Mouse (Mus musculus) MEL (cell line): ENCODE measurements around the gene Anxa9. TPM values are rescaled to one million over a fixed set of nuclear protein-coding genes. Genes with fewer than 3 reads are reported as not detected.
A peak's percentile ranks its signal among the peaks of the same experiment; 100 is the strongest.

Experiments used
- CHD1 ChIP-seq: IDR thresholded peaks from 2 replicates; pipeline ENCODE4 v1.6.1; 2012; ENCODE audit warnings: low read depth, mild to moderate bottlenecking, inconsistent platforms, low read length, improper control_type of control experiment
- E2F4 ChIP-seq: IDR thresholded peaks from 2 replicates; pipeline ENCODE4 v1.6.1; 2011; ENCODE audit warnings: low read depth, low read length, improper control_type of control experiment, borderline replicate concordance
- MAFK ChIP-seq: IDR thresholded peaks from 2 replicates; pipeline ENCODE4 v1.6.1; 2011; ENCODE audit warnings: low read depth, mild to moderate bottlenecking, low read length, improper control_type of control experiment, borderline replicate concordance
- MAZ ChIP-seq: IDR thresholded peaks from 2 replicates; pipeline ENCODE4 v1.6.1; 2012; ENCODE audit warnings: low read depth, mild to moderate bottlenecking, inconsistent platforms, low read length, improper control_type of control experiment
- MXI1 ChIP-seq: IDR thresholded peaks from 2 replicates; pipeline ENCODE4 v1.6.1; 2011; ENCODE audit warnings: mild to moderate bottlenecking, low read depth, low read length, improper control_type of control experiment
- MYB ChIP-seq: IDR thresholded peaks from 2 replicates; pipeline ENCODE4 v1.6.1; 2011; ENCODE audit warnings: mild to moderate bottlenecking, low read depth, low read length, improper control_type of control experiment
- MYC ChIP-seq: IDR thresholded peaks from 2 replicates; pipeline ENCODE4 v1.6.1; 2011; ENCODE audit warnings: low read depth, mild to moderate bottlenecking, low read length, improper control_type of control experiment, moderate library complexity
- NRF1 ChIP-seq: IDR thresholded peaks from 2 replicates; pipeline ENCODE4 v1.6.1; 2014; ENCODE audit warnings: low read depth, mild to moderate bottlenecking, inconsistent platforms, low read length, improper control_type of control experiment, moderate library complexity; ENCODE audit not compliant: poor library complexity, insufficient read depth, severe bottlenecking
- POLR2A ChIP-seq, 2 experiments: IDR thresholded peaks; 2 replicates each; pipeline ENCODE4 v1.6.1; 2011 to 2012; ENCODE audit warnings: low read length in 2 of 2, mild to moderate bottlenecking in 2 of 2, control low read depth in 1 of 2, improper control_type of control experiment in 1 of 2, low read depth in 1 of 2, moderate library complexity in 1 of 2; ENCODE audit not compliant: control insufficient read depth in 1 of 2, insufficient read depth in 1 of 2, poor library complexity in 1 of 2
- RCOR1 ChIP-seq: IDR thresholded peaks from 2 replicates; pipeline ENCODE4 v1.6.1; 2012; ENCODE audit warnings: low read depth, mild to moderate bottlenecking, inconsistent platforms, low read length, improper control_type of control experiment
- TCF12 ChIP-seq: IDR thresholded peaks from 2 replicates; pipeline ENCODE4 v1.6.1; 2014; ENCODE audit warnings: low read depth, mild to moderate bottlenecking, inconsistent platforms, low read length, improper control_type of control experiment, moderate library complexity
- USF1 ChIP-seq: IDR thresholded peaks from 2 replicates; pipeline ENCODE4 v1.6.1; 2014; ENCODE audit warnings: low read depth, mild to moderate bottlenecking, inconsistent platforms, low read length, improper control_type of control experiment, moderate library complexity
- USF2 ChIP-seq, 2 experiments: IDR thresholded peaks; 2 replicates each; pipeline ENCODE4 v1.6.1; 2011 to 2012; ENCODE audit warnings: improper control_type of control experiment in 2 of 2, low read length in 2 of 2, borderline replicate concordance in 1 of 2, inconsistent platforms in 1 of 2, low read depth in 1 of 2, mild to moderate bottlenecking in 1 of 2; ENCODE audit not compliant: insufficient read depth in 1 of 2
- ZC3H11A ChIP-seq: IDR thresholded peaks from 2 replicates; pipeline ENCODE4 v1.6.1; 2012; ENCODE audit warnings: low read depth, mild to moderate bottlenecking, inconsistent platforms, low read length, improper control_type of control experiment
- ZMIZ1 ChIP-seq: IDR thresholded peaks from 2 replicates; pipeline ENCODE4 v1.6.1; 2012; ENCODE audit warnings: low read depth, mild to moderate bottlenecking, inconsistent platforms, low read length, improper control_type of control experiment, moderate library complexity
- polyA plus RNA-seq, 2 experiments: library from polyadenylated mRNA; stranded (reverse) in 1 of 2; unstranded in 1 of 2; fragments of >175 nt in 1 of 2; fragments of >200 nt in 1 of 2; gene quantifications; 2 replicates each; pipeline versions ENCODE4 v1.2.1 to v1.2.4; 2012; ENCODE audit warnings: low replicate concordance in 2 of 2, low read depth in 1 of 2; ENCODE audit not compliant: insufficient read length in 2 of 2, insufficient read depth in 1 of 2, missing spikeins in 1 of 2
- total RNA-seq: library from RNA; depleted of rRNA; stranded (reverse); fragments of 300-350 nt; gene quantifications from 2 replicates; pipeline ENCODE4 v1.2.3, GENCODE M21; 2012; rRNA removed

Gene Anxa9
- total and polyA plus RNA-seq, 3 experiments = 7.7 to 33.9 TPM; not detected in 1

GRCm38 (mm10) chr3:95246465-95247231 is 60.3 kb downstream of the Anxa9 start (continued):
- TF ChIP-seq ZC3H11A = peak; percentile 20; the same call in 1 of the 2 replicates
- TF ChIP-seq MYB = peak; percentile 52
- no peak for TF ChIP-seq USF1
- no peak for TF ChIP-seq CHD1
- peak; percentile 74 for TF ChIP-seq MAZ
- TF ChIP-seq NRF1 = no peak; the same call in 1 of the 2 replicates
- no peak for TF ChIP-seq USF2 (IDR thresholded peaks at IDR 0.05; ENCODE audit: borderline replicate concordance in 1 of 2, insufficient read depth in 1 of 2, low read depth in 1 of 2, low read length in 2 of 2)
- TF ChIP-seq POLR2A (IDR thresholded peaks at IDR 0.05; ENCODE audit: control insufficient read depth in 1 of 2, insufficient read depth in 1 of 2, low read depth in 1 of 2, low read length in 2 of 2, poor library complexity in 1 of 2) = peak in 1 of 2 experiments; percentile 63; a peak in 2 of 4 replicates
- 0 out of 2 replicates have a peak, but pooled peaks have one; percentile 14 for TF ChIP-seq E2F4
- peak; percentile 88; the same call in 1 of the 2 replicates for TF ChIP-seq MXI1
- TF ChIP-seq TCF12 = peak; percentile 74
- TF ChIP-seq ZMIZ1 = no peak
- TF ChIP-seq RCOR1 = peak; percentile 21
- TF ChIP-seq MAFK = peak; percentile 98
- TF ChIP-seq MYC = 0 out of 2 replicates have a peak, but pooled peaks have one; percentile 68

Other genes starting within 250 kb of the Anxa9 start
- gene Pip5k1a, start 200.2 kb downstream of the Anxa9 start, total RNA-seq = 47.7 and 48.6 TPM in 2 replicates
- gene Pip5k1a, start 200.2 kb downstream of the Anxa9 start, polyA plus RNA-seq = 100 to 1,000 TPM; 103 to 322 TPM
- 117 and 128 TPM in 2 replicates for gene Vps72, start 196.2 kb downstream of the Anxa9 start, total RNA-seq
- 100 to 1,000 TPM; 266 to 416 TPM for gene Vps72, start 196.2 kb downstream of the Anxa9 start, polyA plus RNA-seq
- gene Tmod4, start 182.7 kb downstream of the Anxa9 start, total RNA-seq = 1.6 and 3.1 TPM in 2 replicates
- gene Tmod4, start 182.7 kb downstream of the Anxa9 start, polyA plus RNA-seq = 1 to 10 TPM in 1 of 2 experiments, not detected in 1; 5.4 TPM
- 71.8 and 93.1 TPM in 2 replicates for gene Scnm1, start 173.2 kb downstream of the Anxa9 start, total RNA-seq
- gene Scnm1, start 173.2 kb downstream of the Anxa9 start, polyA plus RNA-seq = 100 to 1,000 TPM in 1 of 2 experiments, not detected in 1; 104 TPM
- 22.1 and 22.7 TPM in 2 replicates for gene Lysmd1, start 173.1 kb downstream of the Anxa9 start, total RNA-seq
- 100 to 1,000 TPM in 1 of 2 experiments, 10 to 100 TPM in 1; 22.9 to 102 TPM for gene Lysmd1, start 173.1 kb downstream of the Anxa9 start, polyA plus RNA-seq
- 3.1 and 4.5 TPM in 2 replicates for gene Tnfaip8l2, start 164.8 kb downstream of the Anxa9 start, total RNA-seq
- 1 to 10 TPM in 1 of 2 experiments, not detected in 1; 5.8 TPM for gene Tnfaip8l2, start 164.8 kb downstream of the Anxa9 start, polyA plus RNA-seq
- 0.35 and 0.69 TPM in 2 replicates for gene Sema6c, start 146.7 kb downstream of the Anxa9 start, total RNA-seq
- 1 to 10 TPM in 1 of 2 experiments, not detected in 1; 3.2 TPM for gene Sema6c, start 146.7 kb downstream of the Anxa9 start, polyA plus RNA-seq
- 78.7 and 82.2 TPM in 2 replicates for gene Gabpb2, start 89.3 kb downstream of the Anxa9 start, total RNA-seq
- gene Gabpb2, start 89.3 kb downstream of the Anxa9 start, polyA plus RNA-seq = 10 to 100 TPM; 72.2 to 92.8 TPM
- gene Cdc42se1, start 78.4 kb downstream of the Anxa9 start, total RNA-seq = 238 and 341 TPM in 2 replicates
- gene Cdc42se1, start 78.4 kb downstream of the Anxa9 start, polyA plus RNA-seq = 100 to 1,000 TPM in 1 of 2 experiments, not detected in 1; 472 TPM
- 6.7 and 7.3 TPM in 2 replicates for gene Mllt11, start 75.0 kb downstream of the Anxa9 start, total RNA-seq
- 10 to 100 TPM in 1 of 2 experiments, not detected in 1; 24.6 TPM for gene Mllt11, start 75.0 kb downstream of the Anxa9 start, polyA plus RNA-seq
- 0.08 TPM in 1 of 2 replicates, not detected in the other for gene Gm128, start 65.6 kb downstream of the Anxa9 start, total RNA-seq
- under 1 TPM in 1 of 2 experiments, not detected in 1; 0.18 TPM for gene Gm128, start 65.6 kb downstream of the Anxa9 start, polyA plus RNA-seq
- 0.19 and 0.20 TPM in 2 replicates for gene Bnipl, start 56.0 kb downstream of the Anxa9 start, total RNA-seq
- under 1 TPM in 1 of 2 experiments, not detected in 1; 0.43 TPM for gene Bnipl, start 56.0 kb downstream of the Anxa9 start, polyA plus RNA-seq
- gene Mindy1, start 25.8 kb downstream of the Anxa9 start, total RNA-seq = 203 and 265 TPM in 2 replicates
- gene Mindy1, start 25.8 kb downstream of the Anxa9 start, polyA plus RNA-seq = 100 to 1,000 TPM in 1 of 2 experiments, not detected in 1; 234 TPM
- 28.5 and 32.4 TPM in 2 replicates for gene Prune1, start 25.1 kb downstream of the Anxa9 start, total RNA-seq
- gene Prune1, start 25.1 kb downstream of the Anxa9 start, polyA plus RNA-seq = 10 to 100 TPM in 1 of 2 experiments, not detected in 1; 51.8 TPM
- gene Cers2, start 7.6 kb upstream of the Anxa9 start, total RNA-seq = 240 and 307 TPM in 2 replicates
- 100 to 1,000 TPM; 134 to 357 TPM for gene Cers2, start 7.6 kb upstream of the Anxa9 start, polyA plus RNA-seq
- gene Setdb1, start 50.0 kb upstream of the Anxa9 start, total RNA-seq = 91.0 and 101 TPM in 2 replicates
- 100 to 1,000 TPM in 1 of 2 experiments, not detected in 1; 116 TPM for gene Setdb1, start 50.0 kb upstream of the Anxa9 start, polyA plus RNA-seq
- not detected in 2 replicates for gene 4930558C23Rik, start 95.7 kb upstream of the Anxa9 start, total RNA-seq
- gene 4930558C23Rik, start 95.7 kb upstream of the Anxa9 start, polyA plus RNA-seq = not detected
- gene Arnt, start 127.2 kb upstream of the Anxa9 start, total RNA-seq = 16.4 and 22.2 TPM in 2 replicates
- 10 to 100 TPM; 62.4 to 90.7 TPM for gene Arnt, start 127.2 kb upstream of the Anxa9 start, polyA plus RNA-seq
- gene Ctsk, start 192.1 kb upstream of the Anxa9 start, total RNA-seq = 0.08 TPM in 1 of 2 replicates, not detected in the other
- under 1 TPM in 1 of 2 experiments, not detected in 1; 0.10 TPM for gene Ctsk, start 192.1 kb upstream of the Anxa9 start, polyA plus RNA-seq
- not detected in 2 replicates for gene Ctss, start 219.6 kb upstream of the Anxa9 start, total RNA-seq
- not detected for gene Ctss, start 219.6 kb upstream of the Anxa9 start, polyA plus RNA-seq